ENCODE assay signal across 8 mouse cellular contexts in the genomic region with DNA sequence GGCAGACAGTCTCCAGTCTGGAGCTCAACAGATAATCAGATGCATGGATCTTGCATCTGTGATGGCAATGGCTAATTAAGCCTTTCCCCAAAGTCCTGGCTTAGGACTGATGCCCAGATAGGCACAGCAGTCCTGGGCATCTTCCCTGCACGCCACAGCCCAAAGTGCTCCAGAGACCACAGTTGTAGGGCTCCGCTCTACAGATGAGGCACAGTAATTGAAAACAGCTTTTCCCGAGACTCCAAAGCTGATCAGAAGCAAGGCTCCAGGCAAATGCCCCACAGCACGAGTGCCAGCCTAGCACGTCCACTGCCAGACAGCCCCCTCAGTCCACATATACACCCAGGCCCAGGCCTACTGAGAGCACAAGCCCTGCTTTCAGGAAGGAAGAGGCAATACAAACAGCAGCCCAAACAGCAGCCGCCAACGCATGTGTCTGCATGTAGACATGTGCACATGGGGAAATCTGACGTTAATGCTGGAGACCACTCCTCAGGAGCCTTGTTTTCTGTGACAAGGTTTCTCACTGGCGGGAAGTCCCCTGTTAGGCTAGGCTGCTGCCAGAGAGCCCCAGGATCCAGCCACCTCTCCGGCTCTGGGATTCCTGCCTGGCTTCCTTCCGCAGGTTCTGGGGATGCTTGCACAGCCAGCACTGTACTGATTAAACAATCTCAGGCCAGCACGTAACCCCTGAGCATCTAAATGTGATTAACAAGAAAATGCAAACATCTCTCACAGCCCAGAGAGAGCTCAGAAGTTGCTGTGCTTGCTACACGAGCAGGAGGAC. TPM values are rescaled to one million over a fixed set of nuclear protein-coding genes. Genes with fewer than 3 reads are reported as not detected.
DNase-seq lines count a peak whose midpoint lies in the region; ATAC-seq and TF ChIP-seq lines count a peak whose summit lies in the region.

No protein-coding gene starts in this region.

- H3K9ac ChIP-seq in heart, embryonic 15.5 days: no peak overlapping the region
- no peak overlapping the region for H3K9ac ChIP-seq in neural tube, embryonic 13.5 days
- H3K9ac ChIP-seq in hindbrain, embryonic 12.5 days: no peak overlapping the region
- no peak overlapping the region for H3K9ac ChIP-seq in intestine, postnatal 0 days (ENCODE audit: low read depth, low read length)

- intact Hi-C loops in heart, postnatal 14 days (cut with DNase I): no loop called here

- ATAC-seq in heart, embryonic 15.5 days (replicated peaks; ENCODE audit: insufficient number of reproducible peaks, insufficient read depth, low FRiP score, low read depth): no peak
- no peak for ATAC-seq in neural tube, embryonic 13.5 days (ENCODE audit: low read depth)
- 0 out of 2 replicates have a peak, but pooled peaks have one; percentile 14 for ATAC-seq in hindbrain, embryonic 12.5 days (ENCODE audit: low FRiP score)
- no peak for ATAC-seq in intestine, postnatal 0 days

- no peaks in the 10 kb centered on the region for H3K9me3 ChIP-seq in heart, embryonic 15.5 days (replicated peaks)
- no peaks in the 10 kb centered on the region for H3K9me3 ChIP-seq in neural tube, embryonic 13.5 days
- H3K9me3 ChIP-seq in hindbrain, embryonic 12.5 days (replicated peaks): no peaks in the 10 kb centered on the region
- no peaks in the 10 kb centered on the region for H3K9me3 ChIP-seq in intestine, postnatal 0 days (ENCODE audit: control insufficient read depth)

- peaks cover 57% of the 10 kb centered on the region for H3K4me1 ChIP-seq in heart, embryonic 15.5 days (replicated peaks)
- H3K4me1 ChIP-seq in neural tube, embryonic 13.5 days (replicated peaks): peaks cover 53% of the 10 kb centered on the region
- peaks cover 31% of the 10 kb centered on the region for H3K4me1 ChIP-seq in hindbrain, embryonic 12.5 days
- no peaks in the 10 kb centered on the region for H3K4me1 ChIP-seq in intestine, postnatal 0 days (replicated peaks; ENCODE audit: control insufficient read depth, insufficient read depth, low read length)

- H3K27me3 ChIP-seq in heart, embryonic 15.5 days: no peaks in the 10 kb centered on the region
- no peaks in the 10 kb centered on the region for H3K27me3 ChIP-seq in neural tube, embryonic 13.5 days
- H3K27me3 ChIP-seq in hindbrain, embryonic 12.5 days: no peaks in the 10 kb centered on the region
- no peaks in the 10 kb centered on the region for H3K27me3 ChIP-seq in intestine, postnatal 0 days (replicated peaks; ENCODE audit: control insufficient read depth, insufficient read depth, low read length)

- H3K4me2 ChIP-seq in heart, embryonic 15.5 days: no peak overlapping the region
- no peak overlapping the region for H3K4me2 ChIP-seq in neural tube, embryonic 13.5 days
- no peak overlapping the region for H3K4me2 ChIP-seq in hindbrain, embryonic 12.5 days (replicated peaks)
- no peak overlapping the region for H3K4me2 ChIP-seq in intestine, postnatal 0 days (replicated peaks; ENCODE audit: low read depth)

- WGBS in heart, embryonic 15.5 days: 71% methylated on average over 13 of the region's 13 CpGs
- 78% methylated on average over 13 of the region's 13 CpGs for WGBS in neural tube, embryonic 13.5 days
- WGBS in hindbrain, embryonic 12.5 days: 65% methylated on average over 13 of the region's 13 CpGs
- 77% methylated on average over 13 of the region's 13 CpGs for WGBS in intestine, postnatal 0 days

- no peak for TF ChIP-seq CTCF in intestine, postnatal 0 days (IDR thresholded peaks at IDR 0.05; ENCODE audit: low read depth)

- no peak for DNase-seq in heart, postnatal 14 days
- DNase-seq in neural tube, embryonic 10.5 days (ENCODE audit: extremely low spot score, low spot score): no peak
- peak; percentile 36 for DNase-seq in naive thymus-derived CD4-positive, alpha-beta T cell, adult 2 months (ENCODE audit: low read depth)
- DNase-seq in spleen, adult 12 weeks (ENCODE audit: low spot score): no peak

- peak overlapping the region; percentile 52; the same call in 1 of the 2 replicates for H3K27ac ChIP-seq in heart, embryonic 15.5 days
- peak overlapping the region; percentile 57 for H3K27ac ChIP-seq in neural tube, embryonic 13.5 days (replicated peaks)
- no peak overlapping the region for H3K27ac ChIP-seq in hindbrain, embryonic 12.5 days
- H3K27ac ChIP-seq in intestine, postnatal 0 days (ENCODE audit: low read depth, low read length): no peak overlapping the region

- H3K4me3 ChIP-seq in heart, embryonic 15.5 days: no peak overlapping the region
- no peak overlapping the region for H3K4me3 ChIP-seq in neural tube, embryonic 13.5 days
- H3K4me3 ChIP-seq in hindbrain, embryonic 12.5 days: no peak overlapping the region
- no peak overlapping the region for H3K4me3 ChIP-seq in intestine, postnatal 0 days (ENCODE audit: low read depth, low read length)

- H3K36me3 ChIP-seq in heart, embryonic 15.5 days: no peaks in the 10 kb centered on the region
- H3K36me3 ChIP-seq in neural tube, embryonic 13.5 days: peaks cover 22% of the 10 kb centered on the region
- H3K36me3 ChIP-seq in hindbrain, embryonic 12.5 days: 0 out of 2 replicates have a peak, but pooled peaks cover 3% of the 10 kb centered on the region
- H3K36me3 ChIP-seq in intestine, postnatal 0 days (ENCODE audit: control insufficient read depth, insufficient read depth): no peaks in the 10 kb centered on the region

RNA-seq across cellular contexts. Expression of gene Sh3bp5, which starts 47.6 kb away (rescaled TPM):
- 21.4 and 28.4 TPM in 2 replicates for polyA plus RNA-seq in heart, embryonic 15.5 days (2015; fragmentation: Nextera tagmentation; extraction: Ambion mirVana)
- 10 to 100 TPM; 44.4 to 47.3 TPM for total RNA-seq in heart, postnatal 14 days (2021)
- polyA plus RNA-seq in neural tube, embryonic 13.5 days (2015; fragmentation: Nextera tagmentation; extraction: Ambion mirVana): 134 and 139 TPM in 2 replicates
- 54.9 and 68.0 TPM in 2 replicates for polyA plus RNA-seq in hindbrain, embryonic 12.5 days (2016; fragmentation: Nextera tagmentation; extraction: Ambion mirVana)
- polyA plus RNA-seq in intestine, postnatal 0 days (2015; fragmentation: Nextera tagmentation; extraction: Ambion mirVana): 12.0 and 12.4 TPM in 2 replicates

RNA-seq across cellular contexts. Expression of gene Capn7, which starts 51.8 kb away (rescaled TPM):
- polyA plus RNA-seq in heart, embryonic 15.5 days (2015; fragmentation: Nextera tagmentation; extraction: Ambion mirVana): 35.0 and 41.0 TPM in 2 replicates
- 10 to 100 TPM; 31.3 to 31.5 TPM for total RNA-seq in heart, postnatal 14 days (2021)
- 74.1 and 77.6 TPM in 2 replicates for polyA plus RNA-seq in neural tube, embryonic 13.5 days (2015; fragmentation: Nextera tagmentation; extraction: Ambion mirVana)
- polyA plus RNA-seq in hindbrain, embryonic 12.5 days (2016; fragmentation: Nextera tagmentation; extraction: Ambion mirVana): 53.1 and 61.7 TPM in 2 replicates
- 18.6 and 18.7 TPM in 2 replicates for polyA plus RNA-seq in intestine, postnatal 0 days (2015; fragmentation: Nextera tagmentation; extraction: Ambion mirVana)

Comparison
In these comparisons a context has a peak if more than half of its experiments do, and no peak if none do; other contexts are left out.
1. H3K27ac ChIP-seq: peak in heart, embryonic 15.5 days (single experiment) and neural tube, embryonic 13.5 days (single experiment); none in hindbrain, embryonic 12.5 days (single experiment) and intestine, postnatal 0 days (single experiment).